Mouse (Mus musculus) CH12.LX (cell line): ENCODE measurements around the gene Alyref. TPM values are rescaled to one million over a fixed set of nuclear protein-coding genes. Genes with fewer than 3 reads are reported as not detected.

ENCODE experiments used
- DNase-seq: peaks from one replicate; pipeline ENCODE4 v3.0.0-alpha.2; 2013; ENCODE audit errors: extremely low read depth
- H3K27ac ChIP-seq: 2 replicates; pipeline ENCODE4 v1.5.1; 2012; ENCODE audit warnings: low read depth, mild to moderate bottlenecking, control low read depth, moderate library complexity; ENCODE audit not compliant: insufficient read depth
- H3K27me3 ChIP-seq: replicated peaks from 2 replicates; pipeline ENCODE3; 2012; ENCODE audit warnings: inconsistent platforms
- H3K36me3 ChIP-seq, 2 experiments: replicated peaks in 1 of 2; 2 replicates each; pipeline versions ENCODE3 to v1.6.1; 2012; ENCODE audit warnings: inconsistent platforms in 1 of 2, low read length in 1 of 2, mild to moderate bottlenecking in 1 of 2, mixed read lengths in 1 of 2, moderate library complexity in 1 of 2; ENCODE audit not compliant: control insufficient read depth in 1 of 2, insufficient read depth in 1 of 2
- H3K4me1 ChIP-seq, 2 experiments: 2 replicates each; pipeline ENCODE4 v1.6.1; 2012; ENCODE audit warnings: inconsistent platforms in 1 of 2, moderate library complexity in 1 of 2; ENCODE audit not compliant: insufficient read depth in 2 of 2, control insufficient read depth in 1 of 2
- H3K4me2 ChIP-seq: 2 replicates; pipeline ENCODE4 v1.6.1; 2012; ENCODE audit warnings: low read depth, mild to moderate bottlenecking, control low read depth; ENCODE audit not compliant: poor library complexity, insufficient read depth, severe bottlenecking
- H3K4me3 ChIP-seq, 3 experiments: fragments of 150-350 bp in 1 of 3; sonication (generic) in 1 of 3; replicated peaks in 1 of 3; 2 replicates each; pipeline versions ENCODE3 to v1.5.1; 2011 to 2012; ENCODE audit warnings: low read depth in 2 of 3, low read length in 2 of 3, mild to moderate bottlenecking in 2 of 3, moderate library complexity in 2 of 3, control low read depth in 1 of 3, improper control_type of control experiment in 1 of 3, inconsistent platforms in 1 of 3, mixed read lengths in 1 of 3; ENCODE audit not compliant: poor library complexity in 1 of 3
- H3K79me2 ChIP-seq: replicated peaks from 2 replicates; pipeline ENCODE4 v1.6.1; 2012; ENCODE audit warnings: mild to moderate bottlenecking, moderate library complexity; ENCODE audit not compliant: control insufficient read depth, poor library complexity, insufficient read depth, severe bottlenecking; ENCODE audit errors: extremely low read depth
- H3K9ac ChIP-seq: 2 replicates; pipeline ENCODE4 v1.6.1; 2012; ENCODE audit warnings: low read depth, mild to moderate bottlenecking, control low read depth, moderate library complexity; ENCODE audit not compliant: insufficient read depth
- H3K9me3 ChIP-seq: replicated peaks from 2 replicates; pipeline ENCODE3; 2012; ENCODE audit warnings: low read length, inconsistent platforms, mixed read lengths
- CHD1 ChIP-seq: IDR thresholded peaks from 2 replicates; pipeline ENCODE4 v1.6.1; 2012; ENCODE audit warnings: low read depth, low read length, improper control_type of control experiment, inconsistent platforms
- CTCF ChIP-seq, 2 experiments: IDR thresholded peaks in 1 of 2; conservative IDR thresholded peaks in 1 of 2; 2 replicates each; pipeline ENCODE4 v1.5.1; 2011 to 2012; ENCODE audit warnings: low read depth in 2 of 2, low read length in 2 of 2, improper control_type of control experiment in 1 of 2, inconsistent platforms in 1 of 2, mild to moderate bottlenecking in 1 of 2, moderate library complexity in 1 of 2
- ETS1 ChIP-seq: conservative IDR thresholded peaks from 2 replicates; pipeline ENCODE4 v1.6.1; 2012; ENCODE audit warnings: low read depth, mild to moderate bottlenecking, inconsistent platforms, low read length, improper control_type of control experiment, moderate library complexity
- MAFK ChIP-seq: IDR thresholded peaks from 2 replicates; pipeline ENCODE4 v1.6.1; 2011; ENCODE audit warnings: low read length, improper control_type of control experiment; ENCODE audit not compliant: insufficient replicate concordance
- MAZ ChIP-seq: IDR thresholded peaks from 2 replicates; pipeline ENCODE4 v1.6.1; 2012; ENCODE audit warnings: low read depth, mild to moderate bottlenecking, inconsistent platforms, low read length, improper control_type of control experiment, moderate library complexity
- MEF2A ChIP-seq: IDR thresholded peaks from 2 replicates; pipeline ENCODE4 v1.6.1; 2014; ENCODE audit warnings: low read depth, mild to moderate bottlenecking, inconsistent platforms, low read length, improper control_type of control experiment, borderline replicate concordance
- POLR2A ChIP-seq: IDR thresholded peaks from 2 replicates; pipeline ENCODE4 v1.6.1; 2011; ENCODE audit warnings: low read depth, mild to moderate bottlenecking, improper control_type of control experiment, low read length
- POLR2AphosphoS2 ChIP-seq: IDR thresholded peaks from 2 replicates; pipeline ENCODE4 v1.6.1; 2011; ENCODE audit warnings: low read depth, low read length, improper control_type of control experiment
- RAD21 ChIP-seq: IDR thresholded peaks from 2 replicates; pipeline ENCODE4 v1.6.1; 2011; ENCODE audit warnings: low read depth, mild to moderate bottlenecking, low read length, improper control_type of control experiment, moderate library complexity
- SMC3 ChIP-seq: IDR thresholded peaks from 2 replicates; pipeline ENCODE4 v1.6.1; 2011; ENCODE audit warnings: low read depth, low read length, improper control_type of control experiment
- USF1 ChIP-seq: IDR thresholded peaks from 2 replicates; pipeline ENCODE4 v1.6.1; 2014; ENCODE audit warnings: low read depth, mild to moderate bottlenecking, inconsistent platforms, low read length, improper control_type of control experiment
- ZMIZ1 ChIP-seq: IDR thresholded peaks from 2 replicates; pipeline ENCODE4 v1.6.1; 2012; ENCODE audit warnings: low read depth, mild to moderate bottlenecking, inconsistent platforms, low read length, improper control_type of control experiment
- ZNF384 ChIP-seq: IDR thresholded peaks from 2 replicates; pipeline ENCODE4 v1.6.1; 2012; ENCODE audit warnings: low read depth, low read length, improper control_type of control experiment, inconsistent platforms
- dilution Hi-C: fragments of 300-500 bp; cut with MboI; formaldehyde crosslinking; loops from 2 replicates; pipeline ENCODE4 v1.14.3; 2020; ENCODE audit warnings: low sequenced_read_pairs; ENCODE audit not compliant: extremely low pct_unique_long_range_greater_than_20kb, extremely low pct_ligation_motif_present
- in situ Hi-C: fragments of 300-500 bp; cut with MboI; formaldehyde crosslinking; loops from 3 replicates; pipeline ENCODE4 v1.14.3; 2019; ENCODE audit warnings: low sequenced_read_pairs, low pct_ligation_motif_present, low pct_unique_long_range_greater_than_20kb, mixed read lengths
- polyA plus RNA-seq: library from polyadenylated mRNA; unstranded; fragments of >175 nt; gene quantifications from 2 replicates; pipeline ENCODE4 v1.2.1, GENCODE M21; 2012; ENCODE audit warnings: low read depth; ENCODE audit not compliant: insufficient read length
- total RNA-seq, 2 experiments: library from RNA; depleted of rRNA; stranded (reverse); fragments of 300-350 nt in 1 of 2; fragments of >200 nt in 1 of 2; gene quantifications; 2 replicates each; pipeline ENCODE4 v1.2.3; 2012 to 2014

Gene Alyref
- total and polyA plus RNA-seq, 3 experiments, result 358 to 582 (median 451) TPM

- peaks cover 32% of the 10 kb centered on the region for H3K79me2 ChIP-seq
- no peak overlapping the region for H3K9ac ChIP-seq
- peak overlapping the region; percentile 5; the same call in 1 of the 2 replicates for H3K27ac ChIP-seq
- H3K4me3 ChIP-seq, result no peak overlapping the region
- in situ Hi-C loops, result no loop called here
- TF ChIP-seq POLR2A (0 out of 2 replicates have a peak, but pooled peaks have one; percentile 12), ZNF384 (no peak)
- dilution Hi-C loops, result no loop called here
- no peak overlapping the region for H3K4me2 ChIP-seq
- H3K36me3 ChIP-seq, result peaks cover 32 to 46% of the 10 kb centered on the region in 2 experiments
- H3K4me1 ChIP-seq, result peaks cover 11 to 66% of the 10 kb centered on the region in 2 experiments
- no peak for DNase-seq
- H3K27me3 ChIP-seq, result no peaks in the 10 kb centered on the region
- no peaks in the 10 kb centered on the region for H3K9me3 ChIP-seq
Observed at GRCm38 (mm10) chr11:120578024-120578693, 20.0 kb downstream of the Alyref start.

- Histone ChIP-seq H3K4me2 (no peak overlapping the region), H3K27ac (no peak overlapping the region), H3K9me3 (no peaks in the 10 kb centered on the region), H3K36me3 (peaks cover 32 to 46% of the 10 kb centered on the region in 2 experiments), H3K27me3 (no peaks in the 10 kb centered on the region), H3K4me1 (peaks cover 11 to 62% of the 10 kb centered on the region in 2 experiments), H3K79me2 (peaks cover 34% of the 10 kb centered on the region), H3K4me3 (no peak overlapping the region), H3K9ac (no peak overlapping the region)
- in situ Hi-C loops (no loop called here), dilution Hi-C loops (no loop called here)
- peak; percentile 68 for DNase-seq
- TF ChIP-seq MAZ (0 out of 2 replicates have a peak, but pooled peaks have one; percentile 24), CTCF (conservative IDR thresholded peaks at IDR 0.05 in 1 of 2, IDR thresholded peaks at IDR 0.05 in 1 of 2; ENCODE audit: low read depth in 2 of 2, low read length in 2 of 2) (peak; percentile 63 to 71), ETS1 (no peak), USF1 (no peak), CHD1 (no peak), POLR2AphosphoS2 (peak; percentile 39), ZMIZ1 (0 out of 2 replicates have a peak, but pooled peaks have one; percentile 6), MAFK (peak; percentile 85; the same call in 1 of the 2 replicates), RAD21 (peak; percentile 28), SMC3 (peak; percentile 67), MEF2A (no peak), ZNF384 (no peak), POLR2A (peak; percentile 19; the same call in 1 of the 2 replicates)
Observed at GRCm38 (mm10) chr11:120577211-120578023, 20.7 kb downstream of the Alyref start.
